Mouse (Mus musculus) embryonic facial prominence, embryonic 15.5 days (tissue): ENCODE data around the gene Pdgfc. TPM values are rescaled to one million over a fixed set of nuclear protein-coding genes. Genes with fewer than 3 reads are reported as not detected.

Experiments
- ATAC-seq: fragments of 200-750 bp; cut with Nextera tagmentation; 2 replicates; pipeline ENCODE4 v1.8.0; 2017; ENCODE audit warnings: low read depth, moderate TSS enrichment; ENCODE audit not compliant: insufficient number of reproducible peaks, low FRiP score, low TSS enrichment
- H3K27ac ChIP-seq: fragments of 300-500 bp; sonication (generic); replicated peaks from 2 replicates; pipeline ENCODE4 v1.5.1; 2015; ENCODE audit warnings: mild to moderate bottlenecking, inconsistent platforms
- H3K27me3 ChIP-seq: fragments of 300-500 bp; sonication (generic); 2 replicates; pipeline ENCODE4 v1.6.1; 2015; ENCODE audit warnings: inconsistent platforms
- H3K36me3 ChIP-seq: fragments of 300-500 bp; sonication (generic); 2 replicates; pipeline ENCODE4 v1.6.1; 2015; ENCODE audit warnings: mild to moderate bottlenecking, inconsistent platforms
- H3K4me1 ChIP-seq: fragments of 300-500 bp; sonication (generic); 2 replicates; pipeline ENCODE4 v1.6.1; 2015; ENCODE audit warnings: inconsistent platforms
- H3K4me2 ChIP-seq: fragments of 300-500 bp; sonication (generic); replicated peaks from 2 replicates; pipeline ENCODE4 v1.6.1; 2015; ENCODE audit warnings: mild to moderate bottlenecking, inconsistent platforms
- H3K4me3 ChIP-seq: fragments of 300-500 bp; sonication (generic); replicated peaks from 2 replicates; pipeline ENCODE4 v1.5.1; 2015; ENCODE audit warnings: mild to moderate bottlenecking, inconsistent platforms
- H3K9ac ChIP-seq: fragments of 300-500 bp; sonication (generic); 2 replicates; pipeline ENCODE4 v1.6.1; 2015; ENCODE audit warnings: inconsistent platforms
- H3K9me3 ChIP-seq: fragments of 300-500 bp; sonication (generic); replicated peaks from 2 replicates; pipeline ENCODE4 v1.6.1; 2016; ENCODE audit warnings: inconsistent platforms
- WGBS: fragments of 180-500 bp; shearing (Covaris S2); methylation state at CpG from one replicate; pipeline ENCODE4 v1.1.7; 2015; 5-methylcytosine and 5-hydroxymethylcytosine counted together
- polyA plus RNA-seq: library from polyadenylated mRNA; unstranded; fragments of >200 nt; fragmentation: Nextera tagmentation; extraction: Ambion mirVana; gene quantifications from 2 replicates; pipeline ENCODE4 v1.2.1, GENCODE M21; 2015

Pdgfc gene
- 26.9 and 28.4 TPM in 2 replicates for polyA plus RNA-seq

- no peaks in the 10 kb centered on the region for H3K9me3 ChIP-seq
- H3K27ac ChIP-seq: peak within 1 kb of the TSS; percentile 79
- H3K4me3 ChIP-seq: peak within 1 kb of the TSS; percentile 79
- ATAC-seq: peak; percentile 60
- peak within 1 kb of the TSS; percentile 94 for H3K4me2 ChIP-seq
- H3K9ac ChIP-seq: peak within 1 kb of the TSS; percentile 54
- no peaks in the 10 kb centered on the region for H3K27me3 ChIP-seq
- H3K4me1 ChIP-seq: peaks cover 6% of the 10 kb centered on the region
- H3K36me3 ChIP-seq: no peaks in the 10 kb centered on the region
- under 1% methylated on average over 15 of the region's 17 CpGs for WGBS
Observed at GRCm38 (mm10) chr3:81036151-81036553, at the start of gene Pdgfc. Gene Pdgfc, plus strand, starts transcription at chr3:81036416.

GRCm38 (mm10) chr3:81009245-81009644, 27.0 kb upstream of the Pdgfc start:
- Histone ChIP-seq H3K36me3 (no peaks in the 10 kb centered on the region), H3K9ac (no peak overlapping the region), H3K27me3 (no peaks in the 10 kb centered on the region), H3K9me3 (no peaks in the 10 kb centered on the region), H3K27ac (no peak overlapping the region), H3K4me1 (no peaks in the 10 kb centered on the region), H3K4me2 (no peak overlapping the region), H3K4me3 (no peak overlapping the region)
- no peak for ATAC-seq
- 85% methylated on average over 3 of the region's 3 CpGs for WGBS

- H3K4me2 ChIP-seq: no peak overlapping the region
- no peaks in the 10 kb centered on the region for H3K36me3 ChIP-seq
- H3K9ac ChIP-seq: no peak overlapping the region
- 66% methylated on average over 3 of the region's 3 CpGs for WGBS
- H3K27me3 ChIP-seq: no peaks in the 10 kb centered on the region
- no peaks in the 10 kb centered on the region for H3K4me1 ChIP-seq
- H3K4me3 ChIP-seq: no peak overlapping the region
- no peaks in the 10 kb centered on the region for H3K9me3 ChIP-seq
- ATAC-seq: no peak
- no peak overlapping the region for H3K27ac ChIP-seq
Observed at GRCm38 (mm10) chr3:81009899-81010298, 26.3 kb upstream of the Pdgfc start.

- peak; percentile 76 for ATAC-seq
- Histone ChIP-seq H3K36me3 (no peaks in the 10 kb centered on the region), H3K9me3 (no peaks in the 10 kb centered on the region), H3K4me2 (no peak overlapping the region), H3K4me1 (0 out of 2 replicates have a peak, but pooled peaks cover 5% of the 10 kb centered on the region), H3K27ac (no peak overlapping the region), H3K9ac (no peak overlapping the region), H3K27me3 (no peaks in the 10 kb centered on the region), H3K4me3 (no peak overlapping the region)
- WGBS: 71% methylated on average over 5 of the region's 5 CpGs
Observed at GRCm38 (mm10) chr3:81017385-81018051, 18.7 kb upstream of the Pdgfc start.

- Histone ChIP-seq H3K4me2 (no peak overlapping the region), H3K9ac (no peak overlapping the region), H3K4me1 (0 out of 2 replicates have a peak, but pooled peaks cover 5% of the 10 kb centered on the region), H3K4me3 (no peak overlapping the region), H3K27me3 (no peaks in the 10 kb centered on the region), H3K9me3 (no peaks in the 10 kb centered on the region), H3K27ac (no peak overlapping the region), H3K36me3 (no peaks in the 10 kb centered on the region)
- ATAC-seq: no peak
- WGBS: 40% methylated on average over 1 of the region's 1 CpGs
Observed at GRCm38 (mm10) chr3:81020064-81020463, 16.2 kb upstream of the Pdgfc start.

GRCm38 (mm10) chr3:81021783-81022182, 14.4 kb upstream of the Pdgfc start:
- Histone ChIP-seq H3K27me3 (no peaks in the 10 kb centered on the region), H3K27ac (no peak overlapping the region), H3K4me1 (0 out of 2 replicates have a peak, but pooled peaks cover 5% of the 10 kb centered on the region), H3K4me3 (no peak overlapping the region), H3K36me3 (no peaks in the 10 kb centered on the region), H3K4me2 (no peak overlapping the region), H3K9me3 (no peaks in the 10 kb centered on the region), H3K9ac (no peak overlapping the region)
- no peak for ATAC-seq
- 78% methylated on average over 6 of the region's 6 CpGs for WGBS

DNA sequence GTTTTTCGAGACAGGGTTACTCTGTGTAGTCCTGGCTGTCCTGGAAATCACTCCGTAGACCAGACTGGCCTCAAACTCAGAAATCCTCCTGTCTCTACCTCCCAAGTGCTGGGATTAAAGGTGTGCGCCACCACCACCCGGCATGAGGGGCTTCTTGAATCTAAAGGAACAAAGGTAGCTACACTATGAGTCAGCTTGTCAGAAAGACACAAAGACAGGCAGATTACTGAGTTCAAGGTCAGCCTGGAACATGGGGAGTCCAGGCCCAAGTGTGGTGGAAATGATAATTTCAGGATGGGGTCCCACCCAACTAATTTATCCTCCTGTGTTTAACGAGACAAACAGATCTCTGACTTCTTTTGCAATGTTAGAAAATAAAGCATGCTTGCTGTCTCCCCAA, 13.9 kb upstream of the Pdgfc start:
- ATAC-seq: no peak
- Histone ChIP-seq H3K9ac (no peak overlapping the region), H3K4me2 (no peak overlapping the region), H3K36me3 (no peaks in the 10 kb centered on the region), H3K27ac (no peak overlapping the region), H3K4me1 (0 out of 2 replicates have a peak, but pooled peaks cover 5% of the 10 kb centered on the region), H3K27me3 (no peaks in the 10 kb centered on the region), H3K9me3 (no peaks in the 10 kb centered on the region), H3K4me3 (no peak overlapping the region)
- 81% methylated on average over 5 of the region's 5 CpGs for WGBS

DNA sequence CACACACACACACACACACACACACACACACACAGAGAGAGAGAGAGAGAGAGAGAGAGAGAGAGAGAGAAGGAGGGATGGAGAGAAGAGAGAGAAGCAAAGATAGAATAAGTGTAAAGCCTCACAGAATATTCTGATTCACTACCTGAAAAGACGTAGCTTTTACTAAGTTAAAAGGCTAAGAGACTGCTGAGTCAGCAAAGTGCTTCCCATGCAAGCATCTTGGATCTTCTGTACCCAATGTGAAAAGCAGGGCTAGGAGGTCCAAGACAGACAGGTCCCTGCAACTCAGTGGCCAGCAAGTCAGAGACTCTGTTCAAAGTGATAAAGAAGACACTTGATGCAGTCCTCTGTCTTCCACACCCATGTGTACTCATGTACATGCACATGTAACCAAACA, 13.4 kb upstream of the Pdgfc start:
- Histone ChIP-seq H3K27ac (no peak overlapping the region), H3K36me3 (no peaks in the 10 kb centered on the region), H3K4me2 (no peak overlapping the region), H3K27me3 (no peaks in the 10 kb centered on the region), H3K4me3 (no peak overlapping the region), H3K9ac (no peak overlapping the region), H3K9me3 (no peaks in the 10 kb centered on the region), H3K4me1 (0 out of 2 replicates have a peak, but pooled peaks cover under 1% of the 10 kb centered on the region)
- no peak for ATAC-seq
- 81% methylated on average over 1 of the region's 1 CpGs for WGBS

GRCm38 (mm10) chr3:81023568-81023967, 12.6 kb upstream of the Pdgfc start:
- Histone ChIP-seq H3K27ac (no peak overlapping the region), H3K27me3 (no peaks in the 10 kb centered on the region), H3K36me3 (no peaks in the 10 kb centered on the region), H3K9ac (no peak overlapping the region), H3K4me3 (no peak overlapping the region), H3K9me3 (no peaks in the 10 kb centered on the region), H3K4me1 (no peaks in the 10 kb centered on the region), H3K4me2 (no peak overlapping the region)
- ATAC-seq: no peak
- WGBS: 50% methylated on average over 1 of the region's 1 CpGs

DNA sequence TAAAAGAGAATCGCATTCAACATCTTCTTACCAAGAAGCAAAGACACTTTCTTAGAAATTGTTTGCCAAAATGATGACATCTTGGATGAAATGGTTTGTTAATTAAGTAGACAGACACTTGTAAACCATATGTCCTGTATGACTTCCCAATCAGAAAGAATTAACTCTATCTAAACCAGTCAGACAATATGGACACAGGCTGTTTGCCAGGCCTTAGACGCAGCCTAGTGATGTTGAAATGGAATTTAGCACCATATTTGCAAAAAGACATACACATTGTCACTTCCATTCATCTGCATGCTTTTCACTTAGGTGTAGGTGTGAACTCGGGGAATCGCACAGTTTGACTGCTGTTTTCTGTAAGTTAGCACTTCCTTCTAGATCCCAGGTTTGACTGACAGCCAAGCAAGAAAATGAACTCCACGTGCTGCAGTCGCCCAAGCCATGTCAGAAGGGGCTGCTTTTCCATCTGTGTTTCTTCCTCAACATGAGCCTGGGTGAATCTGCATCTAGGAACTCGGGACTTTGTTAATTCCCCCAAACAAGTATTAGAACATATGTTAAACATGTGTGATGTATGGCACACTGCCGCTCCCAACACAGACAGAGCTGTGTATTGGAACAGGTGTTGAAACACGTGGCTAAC, 10.5 kb upstream of the Pdgfc start:
- Histone ChIP-seq H3K4me2 (no peak overlapping the region), H3K9me3 (no peaks in the 10 kb centered on the region), H3K4me3 (no peak overlapping the region), H3K27me3 (no peaks in the 10 kb centered on the region), H3K9ac (no peak overlapping the region), H3K27ac (no peak overlapping the region), H3K4me1 (0 out of 2 replicates have a peak, but pooled peaks cover 3% of the 10 kb centered on the region), H3K36me3 (no peaks in the 10 kb centered on the region)
- 45% methylated on average over 9 of the region's 9 CpGs for WGBS
- ATAC-seq: no peak

DNA sequence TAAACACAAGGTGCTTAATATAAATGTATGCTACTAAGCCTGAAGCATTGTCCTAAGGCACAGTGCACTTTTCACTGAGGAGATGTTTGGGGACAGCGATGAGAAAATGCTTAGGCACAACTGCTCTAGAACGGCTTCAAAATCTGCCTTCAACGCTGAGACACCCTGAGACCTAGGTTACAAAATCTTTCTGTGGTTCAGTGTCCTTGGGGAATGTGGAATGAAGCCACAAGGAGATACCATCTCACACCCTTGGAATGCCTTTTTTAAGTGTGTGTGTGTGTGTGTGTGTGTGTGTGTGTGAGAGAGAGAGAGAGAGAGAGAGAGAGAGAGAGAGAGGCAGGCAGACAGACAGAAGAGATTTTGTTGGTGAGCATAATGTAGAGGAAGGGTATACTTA, 7.9 kb upstream of the Pdgfc start:
- WGBS: 72% methylated on average over 3 of the region's 3 CpGs
- Histone ChIP-seq H3K9ac (no peak overlapping the region), H3K36me3 (no peaks in the 10 kb centered on the region), H3K4me1 (0 out of 2 replicates have a peak, but pooled peaks cover 3% of the 10 kb centered on the region), H3K9me3 (no peaks in the 10 kb centered on the region), H3K27me3 (no peaks in the 10 kb centered on the region), H3K27ac (no peak overlapping the region), H3K4me2 (no peak overlapping the region), H3K4me3 (no peak overlapping the region)
- ATAC-seq: no peak
